Mouse (Mus musculus): ENCODE results near the gene Rtca. TPM values are rescaled to one million over a fixed set of nuclear protein-coding genes. Genes with fewer than 3 reads are reported as not detected.

Gene Rtca
- polyA plus RNA-seq, 1 experiment from 2014 or later = 59.9 TPM

DNA sequence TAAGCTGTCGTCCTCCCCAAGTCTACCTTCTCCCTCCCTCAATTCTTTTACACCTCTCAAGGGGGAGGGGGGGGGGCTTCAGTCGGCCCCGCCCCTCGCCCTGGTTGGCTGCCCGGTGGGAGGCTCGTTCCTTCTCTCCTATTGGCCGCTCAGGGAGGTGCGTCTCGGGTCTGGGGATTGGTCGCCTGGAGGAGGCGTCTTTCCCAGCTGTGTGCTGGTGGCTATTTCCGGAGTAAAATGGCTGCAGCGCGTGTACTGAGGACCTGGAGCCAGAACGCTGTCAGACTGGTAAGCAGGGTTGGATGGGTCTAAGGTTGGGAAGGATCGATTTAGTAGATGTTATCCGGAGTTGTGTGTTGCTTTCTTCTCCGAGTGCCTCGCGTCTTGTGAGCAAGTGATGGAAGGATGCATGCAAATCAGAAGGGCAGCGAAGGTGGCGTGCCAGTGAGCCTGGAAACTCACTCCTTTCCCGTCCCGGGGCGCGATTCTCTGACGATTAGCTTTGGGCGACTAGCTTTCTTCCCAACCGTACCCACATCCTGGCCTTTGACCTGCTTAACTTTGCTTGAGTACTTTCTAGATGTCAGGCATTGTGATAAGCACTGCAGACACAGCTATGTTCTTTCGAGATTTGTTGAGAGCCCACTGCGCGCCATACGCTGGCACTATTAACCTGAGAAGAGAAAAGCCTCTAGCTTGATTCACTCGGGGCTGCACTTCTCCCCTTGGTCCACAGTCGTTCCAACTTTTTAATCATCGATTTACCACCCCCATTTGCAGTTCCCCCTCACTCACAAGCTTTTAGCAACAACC, 5.1 kb upstream of the Rtca start, which contains the start of gene Dbt:
Gene Dbt (plus strand): TSS at position 167 of the 813 bp plus-strand sequence.
- Histone ChIP-seq H3K9ac (peak within 1 kb of the TSS; percentile 66), H3K4me3 (peak within 1 kb of the TSS; percentile 53), H3K27ac (ENCODE audit: poor library complexity, severe bottlenecking) (peak within 1 kb of the TSS; percentile 2; the same call in 1 of the 2 replicates), H3K36me3 (peaks cover 3% of the 10 kb centered on the region; the same call in 1 of the 2 replicates), H3K4me2 (peak within 1 kb of the TSS; percentile 73), H3K9me3 (replicated peaks) (no peaks in the 10 kb centered on the region), H3K4me1 (replicated peaks) (peaks cover 11% of the 10 kb centered on the region), H3K27me3 (replicated peaks) (no peaks in the 10 kb centered on the region)
- ATAC-seq (ENCODE audit: insufficient number of reproducible peaks, low FRiP score) = peak; percentile 90
- under 1% methylated on average over 36 of the region's 36 CpGs for WGBS

DNA sequence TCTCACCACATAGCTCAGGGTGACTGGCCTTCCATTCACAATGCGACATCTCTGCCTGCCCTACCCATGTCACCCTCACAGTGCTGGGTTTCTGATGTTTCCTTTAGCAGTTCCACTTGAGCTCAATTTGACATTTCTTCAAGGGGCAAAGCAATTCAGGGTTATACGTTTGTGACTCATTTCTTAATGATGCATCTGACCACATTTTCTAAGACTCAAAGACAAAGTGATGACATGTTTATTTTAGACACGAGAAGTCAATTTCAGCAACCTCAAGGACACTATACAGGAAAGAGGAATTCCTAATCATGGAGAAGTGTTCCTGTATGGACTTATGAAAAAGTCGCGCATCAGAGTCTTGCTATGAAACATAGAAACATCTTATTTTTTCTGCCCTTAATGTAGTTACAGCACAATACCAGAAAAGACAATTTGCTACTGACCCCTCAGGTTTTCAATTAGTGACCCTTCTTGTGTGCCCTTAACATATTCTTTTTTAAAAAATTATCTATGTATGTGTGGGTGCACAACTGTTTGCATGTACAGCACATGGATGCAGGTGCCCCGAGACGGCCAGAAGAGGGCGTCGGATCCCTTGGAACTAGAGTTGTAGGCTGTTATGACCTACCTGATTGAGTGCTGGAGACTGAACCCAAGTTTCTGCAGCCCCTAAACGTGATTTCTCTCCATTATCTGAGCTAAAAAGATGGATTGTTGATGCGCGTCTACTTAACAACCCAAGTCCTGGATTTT, 4.3 kb upstream of the Rtca start:
- Histone ChIP-seq H3K27ac (ENCODE audit: poor library complexity, severe bottlenecking) (no peak overlapping the region), H3K9me3 (replicated peaks) (no peaks in the 10 kb centered on the region), H3K4me2 (peak overlapping the region; percentile 73), H3K4me3 (peak overlapping the region; percentile 53), H3K4me1 (replicated peaks) (peaks cover 11% of the 10 kb centered on the region), H3K36me3 (no peaks in the 10 kb centered on the region), H3K9ac (no peak overlapping the region), H3K27me3 (replicated peaks) (no peaks in the 10 kb centered on the region)
- 41% methylated on average over 12 of the region's 12 CpGs for WGBS
- ATAC-seq (ENCODE audit: insufficient number of reproducible peaks, low FRiP score) = no peak

DNA sequence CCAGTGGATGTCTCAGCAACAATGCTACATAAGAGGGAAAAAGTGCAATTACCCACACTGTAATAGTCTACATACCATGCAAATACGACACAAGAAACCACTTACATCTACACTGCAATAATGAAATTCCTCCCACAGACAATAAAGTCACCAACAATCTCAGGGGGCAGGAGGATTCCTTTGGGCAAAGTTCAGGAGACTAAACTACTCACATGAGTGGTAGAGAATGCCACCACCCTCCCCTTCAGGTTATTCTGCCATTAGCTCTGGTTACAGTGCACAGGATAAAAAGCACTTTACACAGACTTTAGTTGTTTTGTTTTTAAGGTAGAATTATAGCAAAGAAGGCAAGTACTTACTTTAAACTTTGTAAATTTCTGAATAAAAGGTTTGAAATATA, 12.3 kb downstream of the Rtca start:
- H3K4me1 ChIP-seq (replicated peaks) = no peaks in the 10 kb centered on the region
- no peak overlapping the region for H3K4me2 ChIP-seq

DNA sequence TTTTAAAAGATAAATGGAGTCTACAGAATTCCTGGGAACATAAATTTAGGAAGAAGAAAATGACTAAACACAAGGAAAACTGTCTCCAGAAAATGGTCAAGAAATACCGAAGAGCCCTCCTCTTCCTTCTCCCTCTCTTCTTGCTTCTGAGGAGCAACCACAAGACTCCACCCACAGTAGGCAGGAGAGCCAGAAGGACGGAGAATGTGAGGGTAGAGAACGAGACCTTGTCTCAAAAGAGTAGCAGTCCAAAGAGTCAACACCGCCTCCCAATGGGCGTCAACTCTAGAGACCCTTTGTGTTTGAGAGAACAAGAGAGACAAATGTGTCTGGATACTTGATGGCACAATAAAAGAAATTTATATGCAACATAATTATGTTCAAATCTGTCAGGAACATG, 14.3 kb downstream of the Rtca start:
- 64% methylated on average over 5 of the region's 5 CpGs for WGBS
- ATAC-seq (ENCODE audit: insufficient number of reproducible peaks, low FRiP score) = no peak
- Histone ChIP-seq H3K4me1 (replicated peaks) (no peaks in the 10 kb centered on the region), H3K9me3 (replicated peaks) (no peaks in the 10 kb centered on the region), H3K27ac (ENCODE audit: poor library complexity, severe bottlenecking) (no peak overlapping the region), H3K36me3 (peaks cover 86% of the 10 kb centered on the region), H3K4me3 (no peak overlapping the region), H3K27me3 (replicated peaks) (no peaks in the 10 kb centered on the region), H3K9ac (no peak overlapping the region), H3K4me2 (no peak overlapping the region)

More for the DNA sequence above, 12.3 kb downstream of the Rtca start:
- H3K36me3 ChIP-seq = peaks cover 83% of the 10 kb centered on the region
- no peak overlapping the region for H3K27ac ChIP-seq (ENCODE audit: poor library complexity, severe bottlenecking)
- no peak for ATAC-seq (ENCODE audit: insufficient number of reproducible peaks, low FRiP score)
- no peak overlapping the region for H3K9ac ChIP-seq
- 79% methylated on average over 1 of the region's 1 CpGs for WGBS
- H3K9me3 ChIP-seq (replicated peaks) = no peaks in the 10 kb centered on the region
- H3K4me3 ChIP-seq = no peak overlapping the region
- no peaks in the 10 kb centered on the region for H3K27me3 ChIP-seq (replicated peaks)

DNA sequence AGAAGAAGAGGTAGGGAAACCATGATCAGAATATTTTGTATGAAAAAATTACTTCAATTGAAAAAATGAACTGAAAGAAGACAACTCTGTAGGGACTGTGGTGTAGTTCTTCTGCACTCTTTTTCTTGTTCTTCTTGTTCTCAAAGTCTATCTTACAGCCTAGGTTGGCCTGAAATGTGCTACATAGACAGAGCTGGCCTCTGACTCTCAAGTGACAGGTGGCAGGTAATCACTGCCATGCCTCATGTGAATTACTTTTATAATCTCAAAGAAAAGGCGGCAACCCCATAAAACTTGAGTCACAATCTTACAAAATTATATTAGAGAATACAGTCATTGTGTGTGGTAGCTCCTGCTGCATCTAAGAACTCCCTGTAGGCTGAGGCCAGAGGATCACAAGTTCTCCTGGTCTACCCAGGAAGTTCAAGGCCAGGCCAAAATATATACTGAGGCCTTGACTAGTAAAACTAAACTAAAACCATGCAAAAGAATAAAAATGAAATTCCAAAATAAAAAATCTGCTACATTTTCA, 16.0 kb downstream of the Rtca start:
- H3K4me3 ChIP-seq = no peak overlapping the region
- peaks cover 85% of the 10 kb centered on the region for H3K36me3 ChIP-seq
- H3K9ac ChIP-seq = no peak overlapping the region
- H3K27me3 ChIP-seq (replicated peaks) = no peaks in the 10 kb centered on the region
- H3K27ac ChIP-seq (ENCODE audit: poor library complexity, severe bottlenecking) = no peak overlapping the region
- 86% methylated on average over 1 of the region's 1 CpGs for WGBS
- H3K4me2 ChIP-seq = no peak overlapping the region
- no peaks in the 10 kb centered on the region for H3K9me3 ChIP-seq (replicated peaks)
- H3K4me1 ChIP-seq (replicated peaks) = no peaks in the 10 kb centered on the region
- ATAC-seq (ENCODE audit: insufficient number of reproducible peaks, low FRiP score) = no peak

DNA sequence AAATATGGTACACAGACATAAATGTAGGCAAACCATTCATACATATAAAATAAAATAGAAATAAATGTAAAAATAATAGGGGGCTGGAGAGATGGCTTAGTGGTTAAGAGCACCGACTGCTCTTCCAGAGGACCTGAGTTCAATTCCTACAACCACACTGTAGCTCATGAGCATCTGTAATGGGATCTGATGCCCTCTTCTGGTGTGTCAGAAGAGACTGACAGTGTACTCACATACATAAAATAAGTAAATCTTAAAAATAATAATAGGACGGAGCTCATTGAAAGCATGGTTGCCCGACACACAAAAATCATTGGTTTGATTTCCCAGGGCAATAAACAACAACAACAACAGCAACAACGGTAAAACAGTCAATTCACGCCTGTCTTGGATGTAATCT, 17.1 kb downstream of the Rtca start:
- Histone ChIP-seq H3K4me2 (no peak overlapping the region), H3K9ac (no peak overlapping the region), H3K27me3 (replicated peaks) (no peaks in the 10 kb centered on the region), H3K36me3 (peaks cover 86% of the 10 kb centered on the region), H3K27ac (ENCODE audit: poor library complexity, severe bottlenecking) (no peak overlapping the region), H3K9me3 (replicated peaks) (no peaks in the 10 kb centered on the region), H3K4me3 (no peak overlapping the region), H3K4me1 (replicated peaks) (no peaks in the 10 kb centered on the region)
- no peak for ATAC-seq (ENCODE audit: insufficient number of reproducible peaks, low FRiP score)
- WGBS = 92% methylated on average over 5 of the region's 5 CpGs

DNA sequence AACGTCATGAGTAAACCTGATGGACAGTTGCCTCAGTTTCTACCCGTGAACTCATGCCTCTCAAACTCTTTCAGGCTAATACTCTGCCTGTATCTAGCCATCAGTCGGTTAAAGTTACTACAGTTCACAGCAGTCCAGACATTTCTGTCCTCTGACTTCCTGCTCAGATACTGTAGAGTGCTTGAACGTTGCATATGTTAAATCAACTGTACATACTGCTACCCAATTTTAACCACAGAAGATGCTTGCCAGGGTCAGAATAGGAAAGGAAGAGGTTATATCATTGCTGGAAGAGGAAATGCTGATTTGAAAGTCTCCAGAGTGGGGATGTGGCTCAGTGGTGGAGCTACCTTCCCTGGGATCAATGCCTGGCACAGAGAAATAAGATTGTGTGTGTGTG, 24.7 kb downstream of the Rtca start:
- Histone ChIP-seq H3K9me3 (replicated peaks) (no peaks in the 10 kb centered on the region), H3K27me3 (replicated peaks) (no peaks in the 10 kb centered on the region), H3K27ac (ENCODE audit: poor library complexity, severe bottlenecking) (no peak overlapping the region), H3K9ac (no peak overlapping the region), H3K36me3 (peaks cover 19% of the 10 kb centered on the region), H3K4me1 (replicated peaks) (0 out of 2 replicates have a peak, but pooled peaks cover 4% of the 10 kb centered on the region), H3K4me2 (no peak overlapping the region), H3K4me3 (no peak overlapping the region)
- WGBS = 72% methylated on average over 4 of the region's 4 CpGs
- ATAC-seq (ENCODE audit: insufficient number of reproducible peaks, low FRiP score) = no peak

DNA sequence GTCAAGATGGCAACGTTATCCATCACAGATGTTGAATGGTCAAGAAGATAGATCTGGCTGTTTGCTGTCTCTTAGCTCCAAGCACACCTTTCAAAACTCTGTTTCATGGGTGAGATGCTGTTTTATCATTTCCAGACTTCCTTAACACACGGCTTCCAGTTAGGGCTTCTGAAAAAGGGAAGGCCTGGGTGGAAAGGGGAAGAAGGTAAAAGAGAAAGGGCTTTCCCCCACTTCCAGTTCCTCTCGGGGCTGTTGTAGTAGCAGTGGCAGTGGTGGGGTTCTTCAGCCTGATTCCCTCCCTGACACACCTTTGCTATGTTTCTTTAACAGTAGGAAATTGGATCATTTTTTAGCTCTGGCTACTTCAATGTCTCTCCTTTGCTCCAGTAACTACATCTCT, 25.3 kb downstream of the Rtca start:
- no peaks in the 10 kb centered on the region for H3K9me3 ChIP-seq (replicated peaks)
- 66% methylated on average over 3 of the region's 3 CpGs for WGBS
- H3K4me3 ChIP-seq = no peak overlapping the region
- no peaks in the 10 kb centered on the region for H3K27me3 ChIP-seq (replicated peaks)
- ATAC-seq (ENCODE audit: insufficient number of reproducible peaks, low FRiP score) = no peak
- H3K4me1 ChIP-seq (replicated peaks) = 0 out of 2 replicates have a peak, but pooled peaks cover 4% of the 10 kb centered on the region
- H3K4me2 ChIP-seq = no peak overlapping the region
- no peak overlapping the region for H3K27ac ChIP-seq (ENCODE audit: poor library complexity, severe bottlenecking)
- H3K36me3 ChIP-seq = peaks cover 14% of the 10 kb centered on the region
- H3K9ac ChIP-seq = no peak overlapping the region

DNA sequence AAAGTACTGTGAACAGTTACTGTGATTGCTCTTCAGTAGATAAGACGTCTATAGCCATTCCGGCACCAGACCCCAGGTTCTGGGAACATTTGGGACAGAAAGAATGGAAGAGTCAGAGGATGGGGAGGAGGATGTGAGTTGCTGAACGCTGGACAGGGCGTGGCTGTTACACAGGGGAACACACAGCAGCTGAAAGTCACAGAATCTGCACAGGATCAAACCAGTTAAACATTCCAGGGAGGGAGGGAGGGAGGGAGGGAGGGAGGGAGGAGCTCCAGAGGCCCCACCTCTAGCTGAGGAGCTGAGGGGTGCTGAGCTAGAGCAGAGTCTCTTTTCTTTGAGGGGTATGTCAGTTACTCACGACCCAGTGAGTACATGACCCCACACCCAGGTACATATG, 27.1 kb downstream of the Rtca start:
- H3K27me3 ChIP-seq (replicated peaks) = no peaks in the 10 kb centered on the region
- H3K36me3 ChIP-seq = no peaks in the 10 kb centered on the region; the same call in 1 of the 2 replicates
- no peak overlapping the region for H3K27ac ChIP-seq (ENCODE audit: poor library complexity, severe bottlenecking)
- H3K9me3 ChIP-seq (replicated peaks) = no peaks in the 10 kb centered on the region
- H3K4me2 ChIP-seq = no peak overlapping the region
- 0 out of 2 replicates have a peak, but pooled peaks cover 12% of the 10 kb centered on the region for H3K4me1 ChIP-seq (replicated peaks)
- H3K9ac ChIP-seq = no peak overlapping the region
- no peak for ATAC-seq (ENCODE audit: insufficient number of reproducible peaks, low FRiP score)
- 25% methylated on average over 5 of the region's 5 CpGs for WGBS
- H3K4me3 ChIP-seq = no peak overlapping the region

DNA sequence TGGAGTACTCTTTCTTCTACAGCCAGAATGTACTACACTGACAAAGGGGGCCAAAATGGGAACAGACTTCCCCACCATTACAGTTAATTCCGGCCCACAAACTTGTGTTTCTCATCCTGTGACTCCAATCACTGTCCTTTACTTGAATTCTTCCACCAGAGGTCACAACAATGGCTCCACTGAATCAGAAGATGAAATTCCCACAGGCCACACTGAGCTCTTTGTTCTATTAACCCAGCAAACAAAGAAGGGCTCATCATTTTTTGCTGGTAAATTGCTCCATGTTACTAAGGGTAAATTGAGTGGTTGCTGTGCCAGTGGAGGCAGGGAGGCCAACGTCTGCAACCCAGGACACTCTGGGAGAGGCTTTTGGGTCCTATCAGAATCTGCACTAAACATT, 27.9 kb downstream of the Rtca start:
- H3K4me3 ChIP-seq = no peak overlapping the region
- H3K27ac ChIP-seq (ENCODE audit: poor library complexity, severe bottlenecking) = no peak overlapping the region
- H3K36me3 ChIP-seq = no peaks in the 10 kb centered on the region; the same call in 1 of the 2 replicates
- 0 out of 2 replicates have a peak, but pooled peaks cover 12% of the 10 kb centered on the region for H3K4me1 ChIP-seq (replicated peaks)
- no peak for ATAC-seq (ENCODE audit: insufficient number of reproducible peaks, low FRiP score)
- WGBS = 72% methylated on average over 2 of the region's 2 CpGs
- H3K9me3 ChIP-seq (replicated peaks) = no peaks in the 10 kb centered on the region
- H3K9ac ChIP-seq = no peak overlapping the region
- H3K4me2 ChIP-seq = no peak overlapping the region
- H3K27me3 ChIP-seq (replicated peaks) = no peaks in the 10 kb centered on the region

DNA sequence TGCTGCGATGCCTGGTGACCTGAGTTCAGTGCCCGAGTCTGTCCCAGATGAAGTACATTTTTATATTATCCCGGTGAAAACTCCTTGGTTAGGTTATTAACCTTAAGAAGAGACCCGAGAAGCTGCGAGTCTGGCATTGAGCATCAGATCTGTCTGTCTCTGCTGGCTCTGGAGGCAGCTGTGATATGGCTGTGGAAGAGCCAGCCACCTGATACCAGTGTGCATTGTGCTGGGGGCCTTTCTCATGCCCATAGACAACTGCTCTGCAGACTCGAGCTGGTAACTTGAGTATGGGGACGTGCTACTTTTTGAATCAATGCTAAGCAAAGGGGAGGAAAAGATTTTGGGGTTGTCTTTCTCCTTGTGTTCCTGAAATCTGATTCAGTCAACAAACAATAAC, 30.7 kb downstream of the Rtca start:
- H3K27me3 ChIP-seq (replicated peaks) = no peaks in the 10 kb centered on the region
- WGBS = 73% methylated on average over 7 of the region's 7 CpGs
- no peak overlapping the region for H3K9ac ChIP-seq
- H3K4me3 ChIP-seq = no peak overlapping the region
- H3K9me3 ChIP-seq (replicated peaks) = no peaks in the 10 kb centered on the region
- H3K4me2 ChIP-seq = no peak overlapping the region
- no peaks in the 10 kb centered on the region for H3K36me3 ChIP-seq
- H3K27ac ChIP-seq (ENCODE audit: poor library complexity, severe bottlenecking) = no peak overlapping the region
- ATAC-seq (ENCODE audit: insufficient number of reproducible peaks, low FRiP score) = no peak
- peaks cover 19% of the 10 kb centered on the region for H3K4me1 ChIP-seq (replicated peaks)

All from heart, embryonic 12.5 days (tissue).